Mouse (Mus musculus): ENCODE measurements at regions not wholly inside any gene's neighbourhood (a gene's known extent, or its start where the extent isn't known, plus 50 kb on each side); places are given as distances from the start of the nearest gene placed in this dataset.

- TF ChIP-seq CTCF (IDR thresholded peaks at IDR 0.05; ENCODE audit: borderline replicate concordance, extremely low read depth, insufficient read depth, insufficient read length), result no peak
- no peak for TF ChIP-seq POLR2A (IDR thresholded peaks at IDR 0.05; ENCODE audit: borderline replicate concordance, extremely low read depth, insufficient read depth, insufficient read length, poor library complexity, severe bottlenecking)
Observed at GRCm38 (mm10) chr3:7134714-7135113, 514.5 kb upstream of the 1700008P02Rik start.
